Mouse (Mus musculus): ENCODE data around the gene Dnajc3. TPM values are rescaled to one million over a fixed set of nuclear protein-coding genes. Genes with fewer than 3 reads are reported as not detected.
A peak's percentile ranks its signal among the peaks of the same experiment; 100 is the strongest.

The Dnajc3 gene
- polyA plus RNA-seq, 1 experiment, result 9.8 TPM

- H3K4me3 ChIP-seq (ENCODE audit: low read depth, low read length), result no peak overlapping the region
- H3K27ac ChIP-seq (ENCODE audit: insufficient read depth, low read depth, low read length), result no peak overlapping the region
- H3K36me3 ChIP-seq (ENCODE audit: control insufficient read depth, insufficient read depth, low read length), result peaks cover 15% of the 10 kb centered on the region
- TF ChIP-seq POLR2A (IDR thresholded peaks at IDR 0.05; ENCODE audit: low read depth, low read length) (no peak), CTCF (IDR thresholded peaks at IDR 0.05; ENCODE audit: extremely low read depth, insufficient read length, insufficient replicate concordance, low read depth, low read length) (no peak)
- H3K27me3 ChIP-seq (ENCODE audit: control insufficient read depth, insufficient read depth, low read length), result no peaks in the 10 kb centered on the region
- H3K4me1 ChIP-seq (ENCODE audit: control insufficient read depth, insufficient read depth, insufficient read length, low read length), result no peaks in the 10 kb centered on the region
Observed at GRCm38 (mm10) chr14:118983396-118983795, 45.6 kb downstream of the Dnajc3 start.

- Histone ChIP-seq H3K4me1 (ENCODE audit: control insufficient read depth, insufficient read depth, insufficient read length, low read length) (no peaks in the 10 kb centered on the region), H3K36me3 (ENCODE audit: control insufficient read depth, insufficient read depth, low read length) (peaks cover 10% of the 10 kb centered on the region), H3K27ac (ENCODE audit: insufficient read depth, low read depth, low read length) (no peak overlapping the region), H3K27me3 (ENCODE audit: control insufficient read depth, insufficient read depth, low read length) (no peaks in the 10 kb centered on the region), H3K4me3 (ENCODE audit: low read depth, low read length) (no peak overlapping the region)
- TF ChIP-seq POLR2A (IDR thresholded peaks at IDR 0.05; ENCODE audit: low read depth, low read length) (no peak), CTCF (IDR thresholded peaks at IDR 0.05; ENCODE audit: extremely low read depth, insufficient read length, insufficient replicate concordance, low read depth, low read length) (no peak)
- WGBS, result 80% methylated on average over 4 of the region's 4 CpGs
Observed at GRCm38 (mm10) chr14:118984161-118984560, 46.4 kb downstream of the Dnajc3 start.

- TF ChIP-seq CTCF (IDR thresholded peaks at IDR 0.05; ENCODE audit: extremely low read depth, insufficient read length, insufficient replicate concordance, low read depth, low read length) (peak; percentile 72; the same call in 1 of the 2 replicates), POLR2A (IDR thresholded peaks at IDR 0.05; ENCODE audit: low read depth, low read length) (no peak)
- Histone ChIP-seq H3K27me3 (ENCODE audit: control insufficient read depth, insufficient read depth, low read length) (no peaks in the 10 kb centered on the region), H3K36me3 (ENCODE audit: control insufficient read depth, insufficient read depth, low read length) (no peaks in the 10 kb centered on the region), H3K27ac (ENCODE audit: insufficient read depth, low read depth, low read length) (no peak overlapping the region), H3K4me1 (ENCODE audit: control insufficient read depth, insufficient read depth, insufficient read length, low read length) (no peaks in the 10 kb centered on the region), H3K4me3 (ENCODE audit: low read depth, low read length) (no peak overlapping the region)
- 41% methylated on average over 16 of the region's 16 CpGs for WGBS
Observed at GRCm38 (mm10) chr14:118986653-118987522, 49.1 kb downstream of the Dnajc3 start.

- 53% methylated on average over 13 of the region's 13 CpGs for WGBS
- no peak overlapping the region for H3K27ac ChIP-seq (ENCODE audit: insufficient read depth, low read depth, low read length)
Observed at GRCm38 (mm10) chr14:118987523-118988496, 50.0 kb downstream of the Dnajc3 start.

DNA sequence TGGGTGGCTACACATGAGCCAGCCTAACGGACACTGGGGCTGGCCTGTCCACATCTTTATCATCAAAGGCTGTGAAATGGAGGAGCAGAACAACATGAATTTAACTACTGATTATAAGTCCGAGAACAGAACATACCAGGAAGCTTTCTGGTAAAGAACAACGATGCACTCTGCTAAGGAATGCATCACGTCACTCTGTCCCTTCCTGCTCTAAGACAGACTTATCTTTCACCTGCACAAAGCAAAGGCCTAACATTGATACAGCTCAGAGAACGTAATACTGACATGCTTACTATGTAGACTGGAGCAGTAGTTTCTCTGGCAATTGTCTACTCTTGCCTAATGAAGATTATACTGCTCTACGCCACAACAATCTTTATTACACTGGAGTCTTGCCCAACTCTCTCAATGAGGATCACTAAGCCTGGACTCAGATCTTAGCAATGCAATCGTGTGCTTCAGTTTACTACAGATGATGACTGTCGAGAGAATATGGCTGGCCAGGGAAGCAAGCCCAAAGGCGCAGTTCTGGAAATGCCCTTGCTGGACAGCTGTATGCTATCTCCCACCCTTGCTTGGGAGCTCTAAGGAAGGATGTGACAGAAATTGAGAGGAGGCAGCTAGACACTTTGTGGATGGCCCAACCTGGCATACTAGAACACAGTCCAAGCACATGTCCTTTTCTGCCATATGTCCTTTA is 57.6 kb downstream of the Dnajc3 start:
- Histone ChIP-seq H3K27me3 (ENCODE audit: control insufficient read depth, insufficient read depth, low read length) (no peaks in the 10 kb centered on the region), H3K4me3 (ENCODE audit: low read depth, low read length) (no peak overlapping the region), H3K4me1 (ENCODE audit: control insufficient read depth, insufficient read depth, insufficient read length, low read length) (no peaks in the 10 kb centered on the region), H3K36me3 (ENCODE audit: control insufficient read depth, insufficient read depth, low read length) (no peaks in the 10 kb centered on the region), H3K27ac (ENCODE audit: insufficient read depth, low read depth, low read length) (no peak overlapping the region)
- TF ChIP-seq CTCF (IDR thresholded peaks at IDR 0.05; ENCODE audit: extremely low read depth, insufficient read length, insufficient replicate concordance, low read depth, low read length) (no peak), POLR2A (IDR thresholded peaks at IDR 0.05; ENCODE audit: low read depth, low read length) (no peak)
- WGBS, result 78% methylated on average over 9 of the region's 9 CpGs

More at GRCm38 (mm10) chr14:118987523-118988496, 50.0 kb downstream of the Dnajc3 start:
- H3K27me3 ChIP-seq (ENCODE audit: control insufficient read depth, insufficient read depth, low read length), result no peaks in the 10 kb centered on the region
- H3K4me3 ChIP-seq (ENCODE audit: low read depth, low read length), result no peak overlapping the region
- no peaks in the 10 kb centered on the region for H3K4me1 ChIP-seq (ENCODE audit: control insufficient read depth, insufficient read depth, insufficient read length, low read length)
- no peak for TF ChIP-seq CTCF (IDR thresholded peaks at IDR 0.05; ENCODE audit: extremely low read depth, insufficient read length, insufficient replicate concordance, low read depth, low read length)
- no peak for TF ChIP-seq POLR2A (IDR thresholded peaks at IDR 0.05; ENCODE audit: low read depth, low read length)
- H3K36me3 ChIP-seq (ENCODE audit: control insufficient read depth, insufficient read depth, low read length), result no peaks in the 10 kb centered on the region

- TF ChIP-seq POLR2A (IDR thresholded peaks at IDR 0.05; ENCODE audit: low read depth, low read length) (no peak), CTCF (IDR thresholded peaks at IDR 0.05; ENCODE audit: extremely low read depth, insufficient read length, insufficient replicate concordance, low read depth, low read length) (peak; percentile 43; the same call in 1 of the 2 replicates)
- no peaks in the 10 kb centered on the region for H3K27me3 ChIP-seq (ENCODE audit: control insufficient read depth, insufficient read depth, low read length)
- H3K4me3 ChIP-seq (ENCODE audit: low read depth, low read length), result no peak overlapping the region
- peaks cover 2% of the 10 kb centered on the region; the same call in 1 of the 2 replicates for H3K4me1 ChIP-seq (ENCODE audit: control insufficient read depth, insufficient read depth, insufficient read length, low read length)
- no peaks in the 10 kb centered on the region for H3K36me3 ChIP-seq (ENCODE audit: control insufficient read depth, insufficient read depth, low read length)
- no peak overlapping the region for H3K27ac ChIP-seq (ENCODE audit: insufficient read depth, low read depth, low read length)
Observed at GRCm38 (mm10) chr14:119003320-119003719, 65.5 kb downstream of the Dnajc3 start.

Measured in small intestine, adult 2 months (tissue).